Mouse (Mus musculus): ENCODE data around the gene Tnfrsf1a.

- TF ChIP-seq CTCF (IDR thresholded peaks at IDR 0.05; ENCODE audit: low read depth) (no peak), EP300 (IDR thresholded peaks at IDR 0.05; ENCODE audit: low read depth) (no peak)
Observed at GRCm38 (mm10) chr6:125351368-125352045, 2.3 kb downstream of the Tnfrsf1a start.

Data from liver, postnatal 0 days (tissue).